Mouse (Mus musculus): ENCODE results near the gene Kcnh1.

DNA sequence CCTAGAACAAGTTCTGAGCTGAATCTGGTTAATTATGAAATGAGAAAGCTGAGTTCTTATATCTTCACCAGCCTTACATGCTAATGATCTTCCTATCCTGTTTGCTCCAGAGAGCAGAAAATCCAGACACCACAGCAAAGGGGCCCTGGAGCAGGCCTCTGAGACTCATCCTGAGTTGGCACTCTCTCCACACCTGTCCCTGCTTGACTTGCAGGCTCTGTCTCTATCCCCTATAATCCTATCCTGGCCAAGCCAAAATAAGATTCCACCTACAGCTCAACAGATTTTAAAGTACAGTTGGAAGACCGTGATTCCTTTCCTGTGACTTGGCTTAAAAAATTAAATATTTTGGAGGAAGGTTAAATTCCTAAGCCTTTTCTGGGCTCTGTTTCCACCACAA is 257.9 kb downstream of the Kcnh1 start:
- no peak for TF ChIP-seq CTCF (IDR thresholded peaks at IDR 0.05; ENCODE audit: low read depth)
- TF ChIP-seq EP300 (IDR thresholded peaks at IDR 0.05; ENCODE audit: low read depth): no peak

Measured in liver, embryonic 14.5 days (tissue).